Mouse (Mus musculus) layer of hippocampus, adult 8-10 months (tissue): Measurements from ENCODE around the gene Myo10. TPM values are rescaled to one million over a fixed set of nuclear protein-coding genes. Genes with fewer than 3 reads are reported as not detected.

Experiments
- DNase-seq, 2 experiments: peaks; one replicate each; pipeline ENCODE4 v3.0.0; 2022; ENCODE audit warnings: low spot score in 2 of 2
- total RNA-seq, 4 experiments: library from RNA; stranded (reverse); gene quantifications; 2 replicates each; pipeline ENCODE4 v1.2.4; 2022

Gene Myo10
- total RNA-seq, 4 experiments from 2014 or later = 45.9 to 60.5 (median 53.5) TPM

GRCm38 (mm10) chr15:25795496-25795895 is 173.2 kb downstream of the Myo10 start:
- DNase-seq = no peak

- no peak for DNase-seq
Measured at GRCm38 (mm10) chr15:25796353-25796752, 174.0 kb downstream of the Myo10 start.

- no peak for DNase-seq
Measured at GRCm38 (mm10) chr15:25797179-25797578, 174.9 kb downstream of the Myo10 start.

GRCm38 (mm10) chr15:25797888-25798287 is 175.6 kb downstream of the Myo10 start:
- no peak for DNase-seq

GRCm38 (mm10) chr15:25801726-25802125 is 179.4 kb downstream of the Myo10 start:
- DNase-seq = no peak

GRCm38 (mm10) chr15:25802194-25802593 is 179.9 kb downstream of the Myo10 start:
- DNase-seq = no peak

GRCm38 (mm10) chr15:25803111-25803510 is 180.8 kb downstream of the Myo10 start:
- no peak for DNase-seq

- peak; percentile 51 to 81 for DNase-seq
Measured at GRCm38 (mm10) chr15:25805336-25806110, 183.2 kb downstream of the Myo10 start.

- no peak for DNase-seq
Measured at GRCm38 (mm10) chr15:25806363-25806762, 184.0 kb downstream of the Myo10 start.

GRCm38 (mm10) chr15:25806878-25807277 is 184.6 kb downstream of the Myo10 start:
- no peak for DNase-seq

- no peak for DNase-seq
Measured at GRCm38 (mm10) chr15:25808677-25809460, 186.5 kb downstream of the Myo10 start.

GRCm38 (mm10) chr15:25809669-25810068 is 187.3 kb downstream of the Myo10 start:
- DNase-seq = no peak

- DNase-seq = peak in 1 of 2 experiments; percentile 29
Measured at GRCm38 (mm10) chr15:25811834-25812250, 189.5 kb downstream of the Myo10 start.

GRCm38 (mm10) chr15:25812479-25812878 is 190.2 kb downstream of the Myo10 start:
- no peak for DNase-seq

GRCm38 (mm10) chr15:25814535-25814934 is 192.2 kb downstream of the Myo10 start:
- no peak for DNase-seq

GRCm38 (mm10) chr15:25817191-25817590 is 194.9 kb downstream of the Myo10 start:
- DNase-seq = no peak

GRCm38 (mm10) chr15:25821981-25822380 is 199.7 kb downstream of the Myo10 start:
- DNase-seq = no peak

- DNase-seq = no peak
Measured at GRCm38 (mm10) chr15:25822656-25823055, 200.3 kb downstream of the Myo10 start.

GRCm38 (mm10) chr15:25826531-25826961 is 204.2 kb downstream of the Myo10 start:
- no peak for DNase-seq

GRCm38 (mm10) chr15:25828464-25828863 is 206.1 kb downstream of the Myo10 start:
- DNase-seq = no peak

GRCm38 (mm10) chr15:25830426-25830825 is 208.1 kb downstream of the Myo10 start:
- no peak for DNase-seq

- DNase-seq = no peak
Measured at GRCm38 (mm10) chr15:25834282-25834681, 212.0 kb downstream of the Myo10 start.
